In the genomic region with DNA sequence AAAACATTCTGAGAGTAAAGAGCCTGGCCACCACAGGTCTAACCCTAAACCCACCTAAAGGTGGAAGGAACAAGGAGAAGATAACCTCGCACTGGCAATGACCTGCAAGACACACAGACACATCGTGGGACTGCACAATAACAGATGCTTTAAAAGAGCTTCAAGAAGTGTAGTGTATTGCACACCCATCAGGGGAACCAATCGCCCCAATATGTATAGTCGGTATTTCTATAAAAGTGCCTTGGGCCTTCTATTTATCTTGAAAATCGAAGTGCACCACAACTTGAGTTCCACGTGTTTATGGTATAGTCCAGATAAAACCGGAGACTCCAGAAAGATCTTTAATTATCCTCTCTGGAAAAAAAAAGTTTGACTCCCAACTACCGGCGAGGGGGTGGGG, we compare ENCODE assay signal across 8 mouse cellular contexts. TPM values are rescaled to one million over a fixed set of nuclear protein-coding genes. Genes with fewer than 3 reads are reported as not detected.
DNase-seq lines count a peak whose midpoint lies in the region; ATAC-seq and TF ChIP-seq lines count a peak whose summit lies in the region.

No protein-coding gene starts in this region.

- intact Hi-C loops in heart, postnatal 36 days (cut with DNase I), result loop anchor here (5.0 kb wide), 1 partner anchor 124 kb away; the partner anchor contains the start of gene Myef2

- peaks cover 21% of the 10 kb centered on the region for H3K36me3 ChIP-seq in heart, embryonic 10.5 days
- H3K36me3 ChIP-seq in ES-E14 (ENCODE audit: control insufficient read depth, insufficient read depth, low read length, poor library complexity, severe bottlenecking), result peaks cover 19% of the 10 kb centered on the region
- H3K36me3 ChIP-seq in forebrain, embryonic 16.5 days (ENCODE audit: control insufficient read depth, insufficient read depth), result 0 out of 2 replicates have a peak, but pooled peaks cover 3% of the 10 kb centered on the region
- peaks cover 24% of the 10 kb centered on the region for H3K36me3 ChIP-seq in liver, embryonic 14.5 days (replicated peaks; ENCODE audit: control insufficient read depth, insufficient read depth, low read depth)

- no peaks in the 10 kb centered on the region for H3K9me3 ChIP-seq in heart, embryonic 10.5 days
- peaks cover 3% of the 10 kb centered on the region; the same call in 1 of the 2 replicates for H3K9me3 ChIP-seq in ES-E14 (ENCODE audit: control insufficient read depth, insufficient read depth, low read depth, low read length)
- H3K9me3 ChIP-seq in forebrain, embryonic 16.5 days (ENCODE audit: control insufficient read depth, low read length), result no peaks in the 10 kb centered on the region
- H3K9me3 ChIP-seq in liver, embryonic 14.5 days (ENCODE audit: control insufficient read depth, low read length), result no peaks in the 10 kb centered on the region

- TF ChIP-seq CTCF in liver, embryonic 14.5 days (IDR thresholded peaks at IDR 0.05; ENCODE audit: low read depth), result no peak

- H3K4me3 ChIP-seq in heart, embryonic 10.5 days, result peak overlapping the region; percentile 86
- peak overlapping the region; percentile 21 to 93; a peak in 2 of 4 replicates for H3K4me3 ChIP-seq in ES-E14 (ENCODE audit: insufficient read depth in 1 of 2, low read depth in 1 of 2, low read length in 2 of 2, poor library complexity in 1 of 2, severe bottlenecking in 1 of 2)
- peak overlapping the region; percentile 88 for H3K4me3 ChIP-seq in forebrain, embryonic 16.5 days (replicated peaks; ENCODE audit: low read length)
- peak overlapping the region; percentile 34 to 76; a peak in 3 of 4 replicates for H3K4me3 ChIP-seq in liver, embryonic 14.5 days (ENCODE audit: insufficient read depth in 1 of 2, low read depth in 2 of 2, low read length in 2 of 2)

- H3K4me2 ChIP-seq in forebrain, embryonic 16.5 days (ENCODE audit: low read length), result peak overlapping the region; percentile 73
- peak overlapping the region; percentile 78 for H3K4me2 ChIP-seq in liver, embryonic 14.5 days (ENCODE audit: low read depth)

- WGBS in heart, embryonic 10.5 days, result 20% methylated on average over 9 of the region's 9 CpGs
- WGBS in forebrain, embryonic 16.5 days, result 21% methylated on average over 9 of the region's 9 CpGs
- WGBS in liver, embryonic 14.5 days (ENCODE audit: insufficient replicate concordance), result 6% methylated on average over 9 of the region's 9 CpGs

- ATAC-seq in forebrain, embryonic 16.5 days, result no peak
- no peak for ATAC-seq in liver, embryonic 14.5 days (ENCODE audit: insufficient read depth)
- no peak for ATAC-seq in megakaryocyte-erythroid progenitor cell, adult 5-6 weeks (replicated peaks; ENCODE audit: low FRiP score, low TSS enrichment, poor library complexity, severe bottlenecking)

- peak overlapping the region; percentile 96 for H3K27ac ChIP-seq in heart, embryonic 10.5 days
- H3K27ac ChIP-seq in ES-E14 (ENCODE audit: insufficient read depth, low read depth, low read length, poor library complexity, severe bottlenecking), result no peak overlapping the region; the same call in 1 of the 2 replicates
- H3K27ac ChIP-seq in forebrain, embryonic 16.5 days (ENCODE audit: low read length), result no peak overlapping the region; the same call in 1 of the 2 replicates
- peak overlapping the region; percentile 51 for H3K27ac ChIP-seq in liver, embryonic 14.5 days

- H3K4me1 ChIP-seq in heart, embryonic 10.5 days, result peaks cover 16% of the 10 kb centered on the region; the same call in 1 of the 2 replicates
- no peaks in the 10 kb centered on the region; a peak in 1 of 4 replicates for H3K4me1 ChIP-seq in ES-E14 (ENCODE audit: control insufficient read depth in 2 of 2, insufficient read depth in 2 of 2, low read length in 2 of 2, poor library complexity in 1 of 2)
- peaks cover 13% of the 10 kb centered on the region for H3K4me1 ChIP-seq in forebrain, embryonic 16.5 days (replicated peaks; ENCODE audit: control insufficient read depth, insufficient read depth, low read length)
- peaks cover 18% of the 10 kb centered on the region in 2 experiments for H3K4me1 ChIP-seq in liver, embryonic 14.5 days (replicated peaks; ENCODE audit: control insufficient read depth in 2 of 2, insufficient read depth in 2 of 2, low read length in 1 of 2)

- in situ Hi-C loops in ES-E14 (cut with MboI; ENCODE audit: low sequenced_read_pairs in 2 of 2, unreplicated experiment in 2 of 2), result no loop called here

- H3K27me3 ChIP-seq in heart, embryonic 10.5 days (ENCODE audit: insufficient read depth, poor library complexity, severe bottlenecking), result no peaks in the 10 kb centered on the region
- no peaks in the 10 kb centered on the region for H3K27me3 ChIP-seq in forebrain, embryonic 16.5 days (replicated peaks; ENCODE audit: control insufficient read depth, insufficient read depth, low read length)
- no peaks in the 10 kb centered on the region for H3K27me3 ChIP-seq in liver, embryonic 14.5 days (ENCODE audit: control insufficient read depth, insufficient read depth, low read length)

- peak; percentile 61 for DNase-seq in heart, embryonic 10.5 days (ENCODE audit: low spot score)
- no peak for DNase-seq in heart, postnatal 36 days
- no peak for DNase-seq in ES-E14 (ENCODE audit: low read depth, low spot score)
- DNase-seq in liver, embryonic 14.5 days (ENCODE audit: low read depth in 3 of 3, low spot score in 3 of 3), result no peak
- no peak for DNase-seq in ovary, postnatal 10 days (ENCODE audit: low spot score)
- DNase-seq in spleen, postnatal 4 days (ENCODE audit: low spot score in 2 of 2), result no peak

- no peak for TF ChIP-seq EP300 in liver, embryonic 14.5 days (IDR thresholded peaks at IDR 0.05; ENCODE audit: low read depth)

- H3K9ac ChIP-seq in ES-E14 (ENCODE audit: insufficient read depth, low read depth, low read length, poor library complexity, severe bottlenecking), result no peak overlapping the region
- peak overlapping the region; percentile 72 for H3K9ac ChIP-seq in forebrain, embryonic 16.5 days (replicated peaks; ENCODE audit: low read depth, low read length)
- H3K9ac ChIP-seq in liver, embryonic 14.5 days (replicated peaks), result peak overlapping the region; percentile 87

TF ChIP-seq in ES-E14, 5 proteins besides CTCF, POLR2A, EP300 and RAD21:
- TF ChIP-seq ZNF384 (IDR thresholded peaks at IDR 0.05; ENCODE audit: low read depth, low read length), result no peak
- no peak for TF ChIP-seq HCFC1 (IDR thresholded peaks at IDR 0.05; ENCODE audit: borderline replicate concordance, insufficient read depth, low read length)
- TF ChIP-seq ZC3H11A (IDR thresholded peaks at IDR 0.05; ENCODE audit: borderline replicate concordance, low read depth, low read length), result no peak
- no peak for TF ChIP-seq CHD2 (IDR thresholded peaks at IDR 0.05; ENCODE audit: low read depth, low read length)
- no peak for TF ChIP-seq MAFK (IDR thresholded peaks at IDR 0.05; ENCODE audit: insufficient read depth, low read depth, low read length)

RNA-seq across cellular contexts. Expression of gene Dut, which starts 0.3 kb away (rescaled TPM):
- 150 and 180 TPM in 2 replicates for polyA plus RNA-seq in heart, embryonic 10.5 days (2016; fragmentation: Nextera tagmentation; extraction: Ambion mirVana)
- 10 to 100 TPM; 25.7 to 28.3 TPM for total RNA-seq in heart, postnatal 36 days (2021)
- total RNA-seq in ES-E14 (2012; rRNA removed), result 123 and 158 TPM in 2 replicates
- 87.9 and 91.3 TPM in 2 replicates for polyA plus RNA-seq in forebrain, embryonic 16.5 days (2015; fragmentation: Nextera tagmentation; extraction: Ambion mirVana)
- polyA plus RNA-seq in liver, embryonic 14.5 days (2012; rRNA removed), result 50.9 and 89.0 TPM in 2 replicates
- 138 and 154 TPM in 2 replicates for polyA plus RNA-seq in liver, embryonic 14.5 days (2014; fragmentation: Nextera tagmentation; extraction: Ambion mirVana)
- 495 and 588 TPM in 2 replicates for total RNA-seq in megakaryocyte-erythroid progenitor cell, adult 5-6 weeks (2014; fragmentation: Nextera tagmentation)
- 309 and 443 TPM in 2 replicates for total RNA-seq in megakaryocyte-erythroid progenitor cell, adult 5-6 weeks (2017)

Comparison
In these comparisons a context has a peak if more than half of its experiments do, and no peak if none do; other contexts are left out.
1. H3K27ac ChIP-seq: peak in heart, embryonic 10.5 days (single experiment) and liver, embryonic 14.5 days (single experiment); none in ES-E14 (single experiment) and forebrain, embryonic 16.5 days (single experiment).
2. Peak in every context shown above with its lines, with median percentiles within 50 percentile points of each other: H3K4me3 ChIP-seq.